Mouse (Mus musculus) lung, postnatal 0 days (tissue): ENCODE results near the gene Fmo2. TPM values are rescaled to one million over a fixed set of nuclear protein-coding genes. Genes with fewer than 3 reads are reported as not detected.

Experiments
- ATAC-seq: fragments of 200-750 bp; cut with Nextera tagmentation; 2 replicates; pipeline ENCODE4 v1.8.0; 2017; ENCODE audit warnings: moderate library complexity
- DNase-seq: peaks from one replicate; pipeline ENCODE4 v3.0.0-alpha.2; 2016; ENCODE audit warnings: low spot score
- H3K27ac ChIP-seq: fragments of 300-500 bp; sonication (generic); 2 replicates; pipeline ENCODE4 v1.5.1; 2014; ENCODE audit warnings: antibody characterized with exemption, mild to moderate bottlenecking, low read length, mixed read lengths
- H3K27me3 ChIP-seq: fragments of 300-500 bp; sonication (generic); replicated peaks from 2 replicates; pipeline ENCODE4 v1.6.1; 2014; ENCODE audit warnings: low read length, mixed read lengths; ENCODE audit not compliant: insufficient read depth
- H3K36me3 ChIP-seq: fragments of 300-500 bp; sonication (generic); 2 replicates; pipeline ENCODE4 v1.6.1; 2014; ENCODE audit warnings: low read length, mixed read lengths; ENCODE audit not compliant: insufficient read depth
- H3K4me1 ChIP-seq: fragments of 300-500 bp; sonication (generic); 2 replicates; pipeline ENCODE4 v1.6.1; 2014; ENCODE audit warnings: antibody characterized with exemption, low read depth, low read length, mixed read lengths; ENCODE audit not compliant: insufficient read depth
- H3K4me2 ChIP-seq: fragments of 300-500 bp; sonication (generic); replicated peaks from 2 replicates; pipeline ENCODE4 v1.6.1; 2014; ENCODE audit warnings: low read depth, mild to moderate bottlenecking, low read length, moderate library complexity, mixed read lengths
- H3K4me3 ChIP-seq: fragments of 300-500 bp; sonication (generic); 2 replicates; pipeline ENCODE4 v1.5.1; 2014; ENCODE audit warnings: low read depth, low read length
- H3K9ac ChIP-seq: fragments of 300-500 bp; sonication (generic); replicated peaks from 2 replicates; pipeline ENCODE4 v1.6.1; 2014; ENCODE audit warnings: low read depth, mild to moderate bottlenecking
- H3K9me3 ChIP-seq: fragments of 300-500 bp; sonication (generic); 2 replicates; pipeline ENCODE4 v1.6.1; 2016; ENCODE audit warnings: low read length, mixed read lengths
- CTCF ChIP-seq: IDR thresholded peaks from 2 replicates; pipeline ENCODE4 v1.5.1; 2016; ENCODE audit warnings: antibody characterized with exemption, mild to moderate bottlenecking
- EP300 ChIP-seq: IDR thresholded peaks from 2 replicates; pipeline ENCODE4 v1.6.1; 2016; ENCODE audit warnings: antibody characterized with exemption, mild to moderate bottlenecking, control low read depth
- WGBS: fragments of 180-500 bp; shearing (Covaris S2); extraction: QIAGEN DNeasy Blood & Tissue Kit; methylation state at CpG from one replicate; pipeline ENCODE4 v1.1.7; 2014; 5-methylcytosine and 5-hydroxymethylcytosine counted together
- polyA plus RNA-seq: library from polyadenylated mRNA; unstranded; fragments of >200 nt; fragmentation: Nextera tagmentation; extraction: Ambion mirVana; gene quantifications from 2 replicates; pipeline ENCODE4 v1.2.1, GENCODE M21; 2015

The Fmo2 gene
- polyA plus RNA-seq, 1 experiment from 2014 or later: 286 TPM

DNA sequence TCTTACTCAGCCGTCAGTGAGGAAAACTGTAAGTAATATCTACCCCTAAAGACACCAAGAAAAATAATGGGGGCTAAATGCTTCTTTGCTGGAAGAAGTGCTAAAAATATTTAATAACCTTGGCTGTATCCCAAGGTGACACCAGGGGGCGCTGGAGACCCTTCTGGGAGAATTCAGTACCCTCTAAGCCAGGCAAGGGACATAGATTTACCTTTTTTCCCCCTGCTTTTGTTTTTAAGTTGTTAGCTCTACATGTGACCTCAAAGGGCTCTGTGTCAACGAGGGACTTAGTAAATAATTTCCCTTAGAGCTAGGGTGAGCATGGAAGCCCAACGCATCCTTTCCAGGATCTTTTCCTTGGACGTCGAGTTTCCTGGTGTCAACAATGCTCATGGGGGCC lies 2.6 kb downstream of the Fmo2 start:
- no peak for ATAC-seq

DNA sequence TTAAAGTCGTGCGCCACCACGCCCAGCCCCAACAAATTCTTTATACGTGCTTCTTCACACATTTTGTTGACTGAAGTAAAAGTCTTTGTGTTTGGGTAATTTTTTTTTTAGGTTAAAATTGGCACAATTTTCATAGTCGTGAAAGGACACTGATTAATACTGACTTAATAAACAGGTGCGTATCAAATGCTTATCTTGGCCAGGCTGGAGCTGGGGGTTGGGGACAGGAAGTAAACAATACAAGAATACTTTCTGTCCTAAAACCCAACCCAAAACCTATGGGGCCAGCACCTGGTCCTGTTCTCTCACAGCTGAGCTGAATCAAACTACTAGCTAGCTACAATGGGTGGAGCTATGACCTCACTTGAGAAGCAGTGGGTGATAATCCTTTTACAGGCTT lies 5.5 kb downstream of the Fmo2 start:
- H3K4me1 ChIP-seq: no peaks in the 10 kb centered on the region; the same call in 1 of the 2 replicates
- ATAC-seq: no peak
- TF ChIP-seq EP300: no peak
- no peak overlapping the region for H3K4me3 ChIP-seq
- 78% methylated on average over 6 of the region's 6 CpGs for WGBS
- 0 out of 2 replicates have a peak overlapping the region, but pooled peaks have one; percentile 68 for H3K27ac ChIP-seq
- H3K9me3 ChIP-seq: no peaks in the 10 kb centered on the region
- H3K4me2 ChIP-seq: no peak overlapping the region
- H3K9ac ChIP-seq: no peak overlapping the region
- H3K27me3 ChIP-seq: no peaks in the 10 kb centered on the region
- no peak for DNase-seq
- H3K36me3 ChIP-seq: no peaks in the 10 kb centered on the region

More for the DNA sequence above, 2.6 kb downstream of the Fmo2 start:
- Histone ChIP-seq H3K4me2 (peak overlapping the region; percentile 41), H3K9ac (0 out of 2 replicates have a peak overlapping the region, but pooled peaks have one; percentile 0), H3K36me3 (no peaks in the 10 kb centered on the region), H3K27me3 (no peaks in the 10 kb centered on the region), H3K4me1 (no peaks in the 10 kb centered on the region; the same call in 1 of the 2 replicates), H3K9me3 (no peaks in the 10 kb centered on the region), H3K27ac (peak overlapping the region; percentile 52; the same call in 1 of the 2 replicates), H3K4me3 (peak overlapping the region; percentile 33; the same call in 1 of the 2 replicates)
- DNase-seq: peak; percentile 83
- TF ChIP-seq EP300 (0 out of 2 replicates have a peak, but pooled peaks have one; percentile 23), CTCF (peak; percentile 84)
- WGBS: 23% methylated on average over 6 of the region's 6 CpGs

GRCm38 (mm10) chr1:162891980-162892451 lies 6.5 kb downstream of the Fmo2 start:
- peak overlapping the region; percentile 68; the same call in 1 of the 2 replicates for H3K27ac ChIP-seq
- no peak overlapping the region for H3K4me3 ChIP-seq
- no peaks in the 10 kb centered on the region for H3K9me3 ChIP-seq
- WGBS: 11% methylated on average over 6 of the region's 6 CpGs
- TF ChIP-seq EP300: peak; percentile 99
- TF ChIP-seq CTCF: no peak
- no peak overlapping the region for H3K9ac ChIP-seq
- ATAC-seq (peak; percentile 95), DNase-seq (peak; percentile 98)
- H3K27me3 ChIP-seq: no peaks in the 10 kb centered on the region
- peaks cover 3% of the 10 kb centered on the region; the same call in 1 of the 2 replicates for H3K4me1 ChIP-seq
- H3K36me3 ChIP-seq: no peaks in the 10 kb centered on the region
- H3K4me2 ChIP-seq: no peak overlapping the region

- Histone ChIP-seq H3K4me1 (0 out of 2 replicates have a peak, but pooled peaks cover 3% of the 10 kb centered on the region), H3K4me3 (no peak overlapping the region), H3K27ac (no peak overlapping the region), H3K4me2 (no peak overlapping the region), H3K27me3 (no peaks in the 10 kb centered on the region), H3K9me3 (no peaks in the 10 kb centered on the region), H3K36me3 (no peaks in the 10 kb centered on the region), H3K9ac (no peak overlapping the region)
- 65% methylated on average over 12 of the region's 12 CpGs for WGBS
- no peak for DNase-seq
- no peak for TF ChIP-seq CTCF
- TF ChIP-seq EP300: no peak
- ATAC-seq: no peak
These were observed 9.9 kb downstream of the Fmo2 start for GRCm38 (mm10) chr1:162888646-162889045.

DNA sequence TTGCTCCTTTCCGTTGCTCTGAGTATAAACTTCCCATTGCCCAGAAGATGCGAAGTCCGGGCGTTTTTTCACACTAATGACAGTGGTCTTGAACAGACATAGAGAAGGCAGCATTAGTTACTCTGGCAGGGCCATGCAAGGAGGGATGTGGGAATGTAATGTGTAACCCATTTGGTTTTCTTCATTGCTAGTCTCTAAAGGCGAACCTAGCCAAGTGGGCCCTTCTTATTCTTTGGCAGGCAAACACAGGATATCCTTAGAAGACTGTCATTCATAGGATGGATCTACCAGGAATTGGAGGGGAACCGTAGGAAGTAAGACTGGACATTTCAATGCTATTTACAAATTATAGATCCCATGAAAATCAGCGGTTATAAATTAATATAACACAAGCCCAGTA lies 10.9 kb downstream of the Fmo2 start:
- no peak for DNase-seq
- no peak for ATAC-seq
- no peak overlapping the region for H3K9ac ChIP-seq
- H3K36me3 ChIP-seq: no peaks in the 10 kb centered on the region
- H3K4me3 ChIP-seq: no peak overlapping the region
- TF ChIP-seq EP300 (no peak), CTCF (no peak)
- H3K9me3 ChIP-seq: no peaks in the 10 kb centered on the region
- H3K4me2 ChIP-seq: no peak overlapping the region
- H3K4me1 ChIP-seq: 0 out of 2 replicates have a peak, but pooled peaks cover 3% of the 10 kb centered on the region
- no peak overlapping the region for H3K27ac ChIP-seq
- WGBS: 83% methylated on average over 7 of the region's 7 CpGs
- H3K27me3 ChIP-seq: no peaks in the 10 kb centered on the region

DNA sequence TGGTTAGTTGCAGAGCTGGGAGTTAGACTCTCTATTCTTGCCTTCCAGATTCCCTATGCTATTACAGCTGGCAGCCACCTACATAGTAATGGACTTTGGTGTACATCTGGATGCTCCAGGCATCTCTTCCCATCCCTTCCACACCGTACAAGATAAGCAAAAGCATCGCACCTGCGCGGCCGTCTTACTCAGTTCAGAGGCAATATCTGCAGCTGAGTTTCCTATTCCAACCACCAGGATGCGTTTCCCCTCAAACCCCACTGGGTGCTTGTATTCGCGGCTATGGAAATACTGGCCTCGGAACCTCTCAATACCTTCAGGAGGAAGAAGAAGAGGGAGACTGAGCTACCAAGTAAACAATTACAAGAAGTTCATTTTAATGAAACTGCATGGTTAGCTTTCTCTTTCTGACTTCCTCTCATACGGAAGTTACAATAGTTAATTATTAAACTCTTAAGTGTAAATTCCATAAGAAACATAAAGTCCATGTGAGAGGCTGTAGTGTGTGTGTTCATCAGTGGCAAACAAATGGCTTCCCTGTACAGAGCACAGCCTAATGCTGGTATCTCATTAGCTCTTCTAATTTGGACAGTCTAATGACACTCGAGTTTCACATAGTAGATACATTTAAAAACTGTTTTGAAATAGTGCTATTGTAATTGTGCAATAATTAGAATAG lies 12.2 kb downstream of the Fmo2 start:
- no peak overlapping the region for H3K9ac ChIP-seq
- ATAC-seq (peak; percentile 47; the same call in 1 of the 2 replicates), DNase-seq (peak; percentile 74)
- H3K36me3 ChIP-seq: no peaks in the 10 kb centered on the region; the same call in 1 of the 2 replicates
- WGBS: 65% methylated on average over 11 of the region's 11 CpGs
- H3K4me3 ChIP-seq: no peak overlapping the region
- no peak overlapping the region for H3K4me2 ChIP-seq
- no peaks in the 10 kb centered on the region for H3K9me3 ChIP-seq
- no peaks in the 10 kb centered on the region for H3K27me3 ChIP-seq
- H3K27ac ChIP-seq: no peak overlapping the region
- H3K4me1 ChIP-seq: 0 out of 2 replicates have a peak, but pooled peaks cover 3% of the 10 kb centered on the region
- TF ChIP-seq CTCF (peak; percentile 31), EP300 (peak; percentile 22; the same call in 1 of the 2 replicates)
